Mouse (Mus musculus): ENCODE results near the gene Zc4h2. TPM values are rescaled to one million over a fixed set of nuclear protein-coding genes. Genes with fewer than 3 reads are reported as not detected.
A peak's percentile ranks its signal among the peaks of the same experiment; 100 is the strongest.

Zc4h2 gene
- total RNA-seq (2015) = 10.4 and 13.8 TPM in 2 replicates
- total RNA-seq (2017) = 5.2 and 8.8 TPM in 2 replicates

DNA sequence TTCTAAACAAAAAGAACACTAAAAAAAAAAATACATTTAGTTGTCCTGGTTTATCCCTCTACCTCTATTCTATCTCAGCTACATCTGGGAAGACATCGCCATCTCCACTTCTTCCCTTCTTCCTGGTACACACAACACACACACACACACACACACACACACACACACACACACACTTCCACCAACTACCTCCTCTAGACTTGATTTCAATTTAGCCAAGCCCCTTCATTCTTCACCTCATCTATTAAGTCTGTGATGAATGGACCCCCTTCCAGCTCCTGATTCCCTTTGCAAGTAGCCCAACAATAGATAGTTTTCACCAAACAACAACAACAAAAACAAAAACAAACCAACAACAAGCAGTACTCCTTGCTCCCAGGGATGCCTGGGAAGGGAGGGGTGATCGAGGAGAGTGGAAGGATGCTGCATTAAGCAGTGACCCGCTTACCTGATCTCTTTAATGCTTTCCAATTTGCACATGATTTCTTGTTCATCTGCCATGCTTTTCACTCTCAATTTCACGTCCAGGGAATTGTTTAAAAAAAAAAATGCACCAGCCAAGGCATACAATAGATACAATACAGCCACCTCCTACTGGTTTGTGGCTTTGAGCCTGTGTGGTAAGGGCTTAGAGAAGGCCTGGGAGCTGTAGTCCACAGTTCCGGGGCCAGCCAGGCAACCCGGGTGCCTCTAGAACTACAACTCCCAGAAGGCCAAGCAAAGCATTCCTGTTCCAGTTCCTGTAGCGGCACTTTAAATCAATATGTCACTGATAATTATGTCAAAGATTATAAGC lies at the start of gene Zc4h2:
Gene Zc4h2, minus strand, starts transcription at position 706 of the 796 bp plus-strand sequence.
- ATAC-seq (replicated peaks; ENCODE audit: poor library complexity) = peak; percentile 100

DNA sequence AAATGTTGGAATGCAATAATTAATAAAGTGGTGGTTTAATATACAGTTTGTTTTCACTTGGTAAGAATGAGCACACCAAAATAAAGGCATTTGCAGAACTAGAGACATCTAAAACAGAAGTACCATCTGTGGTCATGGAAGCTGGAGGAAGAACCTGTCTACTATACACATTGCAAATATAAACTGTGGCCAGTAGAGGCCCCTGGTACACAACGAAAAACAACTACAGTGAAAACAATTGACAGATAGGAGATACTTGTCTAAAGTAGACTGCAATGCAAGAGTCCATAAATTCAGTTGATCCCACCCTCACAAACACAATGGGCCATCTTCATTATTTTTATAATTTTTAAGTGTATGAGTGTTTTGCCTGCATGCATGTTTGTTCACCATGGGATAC lies 28.8 kb upstream of the Zc4h2 start:
- ATAC-seq (replicated peaks; ENCODE audit: poor library complexity) = peak; percentile 70

DNA sequence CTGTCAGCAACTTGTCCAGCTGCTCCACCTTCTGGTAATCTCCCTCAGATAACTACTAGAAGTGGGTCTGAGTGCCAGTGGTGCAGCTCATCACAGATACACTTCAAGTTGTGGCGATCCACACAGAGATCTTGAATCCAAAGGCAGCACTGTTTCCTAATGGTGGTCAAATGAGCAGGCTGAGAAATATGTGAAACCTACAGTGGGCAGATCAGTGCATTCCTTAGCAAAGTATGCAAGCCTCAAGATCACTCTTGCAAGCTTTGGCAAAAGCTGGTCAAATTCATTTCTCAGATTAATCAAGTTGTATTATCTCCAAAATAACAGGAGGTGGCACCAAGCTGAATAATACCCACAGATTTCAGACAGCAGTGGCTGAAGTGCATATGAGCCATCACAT lies 23.9 kb upstream of the Zc4h2 start:
- no peak for ATAC-seq (replicated peaks; ENCODE audit: poor library complexity)

DNA sequence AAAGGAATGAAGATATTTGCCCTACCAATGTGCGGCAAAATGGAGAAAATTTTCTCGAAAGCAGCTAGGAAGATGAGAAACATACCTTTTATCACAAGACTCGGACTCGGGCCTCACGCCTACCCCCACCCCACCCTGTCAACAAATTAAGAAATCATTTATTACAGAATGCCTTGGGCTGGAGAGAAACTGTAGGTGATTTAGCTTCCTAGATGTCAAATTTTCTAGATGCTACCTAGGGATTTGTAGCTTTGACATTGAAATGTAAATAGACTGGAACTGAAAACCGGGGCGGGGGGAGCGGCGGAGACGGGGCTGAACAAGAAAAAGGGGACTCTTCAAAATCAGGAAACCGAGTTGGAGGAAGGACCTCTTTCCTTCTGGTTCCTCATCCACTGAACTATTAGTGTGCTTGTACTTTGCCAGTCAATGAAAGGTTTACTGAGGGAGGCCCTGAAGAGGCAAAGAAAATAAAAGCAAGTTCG lies 333 bp upstream of the Zc4h2 start:
- peak; percentile 47 for ATAC-seq (replicated peaks; ENCODE audit: poor library complexity)

DNA sequence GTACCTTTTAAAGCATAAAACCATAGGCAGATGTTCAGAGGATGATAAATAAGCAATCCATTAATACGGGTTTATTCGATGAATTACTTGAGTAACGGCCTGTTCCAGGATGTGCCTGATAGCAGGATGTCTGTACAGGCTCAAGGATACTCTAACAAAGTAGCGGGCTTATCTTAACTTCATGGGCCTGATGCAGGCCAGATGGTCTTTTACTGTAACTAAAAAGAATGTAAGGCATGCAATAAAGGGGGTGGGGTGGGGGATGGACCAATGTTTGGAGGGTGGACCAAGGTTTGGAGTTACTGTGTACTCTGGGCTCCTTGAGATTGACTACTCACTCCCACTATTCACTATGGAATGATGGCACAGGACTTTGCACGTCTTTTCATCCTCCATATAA lies 57.7 kb downstream of the Zc4h2 start:
- no peak for ATAC-seq (replicated peaks; ENCODE audit: poor library complexity)

Other genes with a start within 250 kb of the Zc4h2 start
- 4.4 and 5.4 TPM in 2 replicates for gene Amer1, start 213.6 kb downstream of the Zc4h2 start, total RNA-seq (2015)
- 6.4 and 7.2 TPM in 2 replicates for gene Amer1, start 213.6 kb downstream of the Zc4h2 start, total RNA-seq (2017)
- not detected in 2 replicates for gene Asb12, start 100.5 kb downstream of the Zc4h2 start, total RNA-seq (2015)
- gene Asb12, start 100.5 kb downstream of the Zc4h2 start, total RNA-seq (2017) = not detected in 2 replicates
- not detected in 2 replicates for gene Pfn5, start 100.4 kb downstream of the Zc4h2 start, total RNA-seq (2015)
- gene Pfn5, start 100.4 kb downstream of the Zc4h2 start, total RNA-seq (2017) = not detected in 2 replicates
- 1.2 and 1.6 TPM in 2 replicates for gene Zc3h12b, start 53.2 kb upstream of the Zc4h2 start, total RNA-seq (2015)
- 0.54 and 1.4 TPM in 2 replicates for gene Zc3h12b, start 53.2 kb upstream of the Zc4h2 start, total RNA-seq (2017)